16 mouse cellular contexts compared by ENCODE assay signal in the genomic region with DNA sequence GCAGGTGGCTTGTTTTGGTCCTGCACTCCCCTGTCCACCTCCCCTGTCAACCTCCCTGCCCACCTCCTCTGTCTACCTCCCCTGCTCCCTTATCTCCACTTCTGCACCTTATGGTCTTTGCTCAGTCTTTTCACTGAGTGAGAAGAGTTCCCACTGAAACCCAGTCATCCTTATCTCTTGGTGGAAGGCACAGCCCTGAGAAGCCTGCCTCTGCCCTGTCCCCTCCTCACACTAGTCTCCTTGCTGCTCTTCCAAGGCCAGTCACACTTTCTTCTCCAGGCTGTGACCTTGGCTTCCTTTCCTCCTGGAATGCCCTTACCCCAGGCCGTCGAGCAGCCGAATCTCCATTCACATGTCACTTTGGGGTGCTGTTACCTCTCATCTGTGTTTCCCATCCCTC. TPM values are rescaled to one million over a fixed set of nuclear protein-coding genes. Genes with fewer than 3 reads are reported as not detected.
A peak's percentile ranks its signal among the peaks of the same experiment; 100 is the strongest.
DNase-seq lines count a peak whose midpoint lies in the region; ATAC-seq and TF ChIP-seq lines count a peak whose summit lies in the region.
"Had no signal": no experiment of that assay in that cellular context is flagged by ENCODE, and none has a peak within 500 bp of the region (broad histone marks: within the 10 kb centered on the region; RNA-seq: fewer than 3 reads in every experiment).

No protein-coding gene starts in this region.

- 79% methylated on average over 3 of the region's 3 CpGs for WGBS in midbrain, embryonic 10.5 days
- WGBS in midbrain, embryonic 16.5 days = 89% methylated on average over 3 of the region's 3 CpGs
- 88% methylated on average over 3 of the region's 3 CpGs for WGBS in limb, embryonic 10.5 days
- WGBS in liver, postnatal 0 days (ENCODE audit: insufficient replicate concordance) = 63% methylated on average over 3 of the region's 3 CpGs
- WGBS in lung, postnatal 0 days = 54% methylated on average over 3 of the region's 3 CpGs

- H3K27ac ChIP-seq in midbrain, embryonic 10.5 days (replicated peaks) = peak overlapping the region; percentile 35
- H3K27ac ChIP-seq in midbrain, embryonic 16.5 days (ENCODE audit: low read length) = no peak overlapping the region
- H3K27ac ChIP-seq in limb, embryonic 10.5 days = peak overlapping the region; percentile 1; the same call in 1 of the 2 replicates
- H3K27ac ChIP-seq in liver, postnatal 0 days (ENCODE audit: low read depth) = no peak overlapping the region
- no peak overlapping the region for H3K27ac ChIP-seq in lung, postnatal 0 days (ENCODE audit: low read length)
- H3K27ac ChIP-seq: hindbrain, embryonic 12.5 days; macrophage had no signal

- H3K36me3 ChIP-seq in midbrain, embryonic 10.5 days = peaks cover 20% of the 10 kb centered on the region
- H3K36me3 ChIP-seq in midbrain, embryonic 16.5 days (ENCODE audit: control insufficient read depth, insufficient read depth, low read length) = no peaks in the 10 kb centered on the region
- peaks cover 28% of the 10 kb centered on the region for H3K36me3 ChIP-seq in limb, embryonic 10.5 days
- H3K36me3 ChIP-seq in liver, postnatal 0 days (replicated peaks; ENCODE audit: insufficient read depth, low read length) = no peaks in the 10 kb centered on the region
- no peaks in the 10 kb centered on the region for H3K36me3 ChIP-seq in lung, postnatal 0 days (ENCODE audit: insufficient read depth, low read length)
- H3K36me3 ChIP-seq: hindbrain, embryonic 12.5 days had no signal

- no peak for TF ChIP-seq EP300 in liver, postnatal 0 days (IDR thresholded peaks at IDR 0.05; ENCODE audit: low read depth)
- TF ChIP-seq EP300 in lung, postnatal 0 days (IDR thresholded peaks at IDR 0.05) = no peak

- peaks cover 65% of the 10 kb centered on the region for H3K4me1 ChIP-seq in midbrain, embryonic 10.5 days
- peaks cover 27% of the 10 kb centered on the region for H3K4me1 ChIP-seq in midbrain, embryonic 16.5 days (ENCODE audit: control insufficient read depth, insufficient read depth, low read length)
- 0 out of 2 replicates have a peak, but pooled peaks cover 3% of the 10 kb centered on the region for H3K4me1 ChIP-seq in limb, embryonic 10.5 days
- H3K4me1 ChIP-seq in liver, postnatal 0 days (ENCODE audit: insufficient read depth) = peaks cover 2% of the 10 kb centered on the region; the same call in 1 of the 2 replicates
- H3K4me1 ChIP-seq in lung, postnatal 0 days (ENCODE audit: insufficient read depth, low read depth, low read length) = 0 out of 2 replicates have a peak, but pooled peaks cover 7% of the 10 kb centered on the region

- H3K4me2 ChIP-seq in midbrain, embryonic 16.5 days (ENCODE audit: low read length) = no peak overlapping the region
- no peak overlapping the region for H3K4me2 ChIP-seq in liver, postnatal 0 days (ENCODE audit: low read depth, low read length)
- no peak overlapping the region for H3K4me2 ChIP-seq in lung, postnatal 0 days (replicated peaks; ENCODE audit: low read depth, low read length)
- H3K4me2 ChIP-seq: hindbrain, embryonic 12.5 days; lung, embryonic 14.5 days had no signal

- no peaks in the 10 kb centered on the region for H3K27me3 ChIP-seq in midbrain, embryonic 10.5 days (ENCODE audit: low read depth, poor library complexity, severe bottlenecking)
- H3K27me3 ChIP-seq in midbrain, embryonic 16.5 days (ENCODE audit: control insufficient read depth, insufficient read depth, low read depth, low read length) = no peaks in the 10 kb centered on the region
- H3K27me3 ChIP-seq in limb, embryonic 10.5 days (ENCODE audit: low read depth, poor library complexity, severe bottlenecking) = no peaks in the 10 kb centered on the region
- H3K27me3 ChIP-seq in liver, postnatal 0 days (ENCODE audit: insufficient read depth, low read length) = no peaks in the 10 kb centered on the region
- no peaks in the 10 kb centered on the region for H3K27me3 ChIP-seq in lung, postnatal 0 days (replicated peaks; ENCODE audit: insufficient read depth, low read length)
- H3K27me3 ChIP-seq: hindbrain, embryonic 12.5 days had no signal

- no peak overlapping the region for H3K4me3 ChIP-seq in midbrain, embryonic 10.5 days
- no peak overlapping the region for H3K4me3 ChIP-seq in midbrain, embryonic 16.5 days (ENCODE audit: low read depth, low read length)
- no peak overlapping the region for H3K4me3 ChIP-seq in limb, embryonic 10.5 days
- no peak overlapping the region for H3K4me3 ChIP-seq in liver, postnatal 0 days (ENCODE audit: low read depth, low read length)
- no peak overlapping the region for H3K4me3 ChIP-seq in lung, postnatal 0 days (ENCODE audit: low read depth, low read length)
- H3K4me3 ChIP-seq: hindbrain, embryonic 12.5 days had no signal

- no peaks in the 10 kb centered on the region for H3K9me3 ChIP-seq in midbrain, embryonic 10.5 days (replicated peaks)
- no peaks in the 10 kb centered on the region for H3K9me3 ChIP-seq in midbrain, embryonic 16.5 days (replicated peaks; ENCODE audit: control insufficient read depth, low read length, poor library complexity, severe bottlenecking)
- no peaks in the 10 kb centered on the region for H3K9me3 ChIP-seq in limb, embryonic 10.5 days (replicated peaks)
- H3K9me3 ChIP-seq in liver, postnatal 0 days (ENCODE audit: low read length) = no peaks in the 10 kb centered on the region
- no peaks in the 10 kb centered on the region for H3K9me3 ChIP-seq in lung, postnatal 0 days (ENCODE audit: low read length)
- H3K9me3 ChIP-seq: hindbrain, embryonic 12.5 days had no signal

- no peak for ATAC-seq in midbrain, embryonic 16.5 days
- ATAC-seq in liver, postnatal 0 days = peak; percentile 62
- no peak for ATAC-seq in lung, postnatal 0 days
- ATAC-seq: forebrain, embryonic 16.5 days had no signal

- no peak overlapping the region for H3K9ac ChIP-seq in midbrain, embryonic 16.5 days (ENCODE audit: low read depth, low read length)
- no peak overlapping the region for H3K9ac ChIP-seq in liver, postnatal 0 days (replicated peaks)
- H3K9ac ChIP-seq in lung, postnatal 0 days (replicated peaks; ENCODE audit: low read depth) = no peak overlapping the region
- H3K9ac ChIP-seq: hindbrain, embryonic 12.5 days; lung, embryonic 14.5 days had no signal

- TF ChIP-seq CTCF in liver, postnatal 0 days (IDR thresholded peaks at IDR 0.05; ENCODE audit: low read depth) = no peak
- TF ChIP-seq CTCF in lung, postnatal 0 days (IDR thresholded peaks at IDR 0.05) = no peak

- DNase-seq in midbrain, embryonic 10.5 days (ENCODE audit: low spot score) = no peak
- DNase-seq in adrenal gland, postnatal 14 days = peak; percentile 25
- no peak for DNase-seq in limb, embryonic 10.5 days (ENCODE audit: low spot score)
- no peak for DNase-seq in liver, postnatal 0 days
- DNase-seq in lung, postnatal 0 days (ENCODE audit: low spot score) = no peak
- no peak for DNase-seq in layer of hippocampus, adult 18-20 months (ENCODE audit: low spot score in 2 of 2)
- DNase-seq: cerebellum, adult 11 months; cerebellum, postnatal 36 days; left cerebral cortex, postnatal 4 days; lung, embryonic 14.5 days; midbrain, embryonic 14.5 days; thymus, postnatal 25 days had no signal

RNA-seq across cellular contexts. Expression of a gene that starts 44.0 kb away (rescaled TPM):
- polyA plus RNA-seq in midbrain, embryonic 10.5 days (2016; fragmentation: Nextera tagmentation; extraction: Ambion mirVana) = 22.9 and 39.4 TPM in 2 replicates
- polyA plus RNA-seq in midbrain, embryonic 16.5 days (2015; fragmentation: Nextera tagmentation; extraction: Ambion mirVana) = 172 and 177 TPM in 2 replicates
- total RNA-seq in adrenal gland, postnatal 14 days (2021) = 83.9 and 87.5 TPM in 2 replicates
- 11.1 and 14.3 TPM in 2 replicates for polyA plus RNA-seq in limb, embryonic 10.5 days (2016; fragmentation: Nextera tagmentation; extraction: Ambion mirVana)
- 3.7 and 4.4 TPM in 2 replicates for polyA plus RNA-seq in liver, postnatal 0 days (2015; fragmentation: Nextera tagmentation; extraction: Ambion mirVana)
- 13.6 and 14.0 TPM in 2 replicates for polyA plus RNA-seq in lung, postnatal 0 days (2015; fragmentation: Nextera tagmentation; extraction: Ambion mirVana)
- total RNA-seq in layer of hippocampus, adult 18-20 months (2021) = 100 to 1,000 TPM; 347 to 351 TPM

Comparison
In these comparisons a context has a peak if more than half of its experiments do, and no peak if none do; other contexts are left out.
1. H3K27ac ChIP-seq: peak in midbrain, embryonic 10.5 days (single experiment) and limb, embryonic 10.5 days (single experiment); none in midbrain, embryonic 16.5 days (single experiment), liver, postnatal 0 days (single experiment) and lung, postnatal 0 days (single experiment).